Mouse (Mus musculus): ENCODE measurements around the gene Cd3d. TPM values are rescaled to one million over a fixed set of nuclear protein-coding genes. Genes with fewer than 3 reads are reported as not detected.

Cd3d gene
- polyA plus RNA-seq, 1 experiment = not detected

- H3K27me3 ChIP-seq (ENCODE audit: control insufficient read depth, insufficient read depth, insufficient read length) = peaks cover 66% of the 10 kb centered on the region
- no peak overlapping the region for H3ac ChIP-seq (ENCODE audit: control insufficient read depth, insufficient read length, low read depth)
- no peak for TF ChIP-seq MYOG (IDR thresholded peaks at IDR 0.05; ENCODE audit: control insufficient read depth, extremely low read depth, insufficient read length)
- no peak for TF ChIP-seq MYOD1 (IDR thresholded peaks at IDR 0.05; ENCODE audit: control insufficient read depth, insufficient read length, low read depth)
- no peak for TF ChIP-seq USF1 (IDR thresholded peaks at IDR 0.05; ENCODE audit: low read depth)
- H3K4me3 ChIP-seq (ENCODE audit: insufficient read depth, poor library complexity, severe bottlenecking) = no peak overlapping the region
- H3K79me2 ChIP-seq (ENCODE audit: control insufficient read depth, insufficient read depth) = no peaks in the 10 kb centered on the region
- H3K79me3 ChIP-seq (ENCODE audit: low read depth) = no peaks in the 10 kb centered on the region
- no peaks in the 10 kb centered on the region for H3K36me3 ChIP-seq (ENCODE audit: control insufficient read depth, insufficient read depth)
These were observed 45.8 kb downstream of the Cd3d start for GRCm38 (mm10) chr9:45027376-45027775.

- peaks cover 72% of the 10 kb centered on the region for H3K27me3 ChIP-seq (ENCODE audit: control insufficient read depth, insufficient read depth, insufficient read length)
- no peaks in the 10 kb centered on the region for H3K36me3 ChIP-seq (ENCODE audit: control insufficient read depth, insufficient read depth)
- no peak overlapping the region for H3ac ChIP-seq (ENCODE audit: control insufficient read depth, insufficient read length, low read depth)
- no peak overlapping the region for H3K4me3 ChIP-seq (ENCODE audit: insufficient read depth, poor library complexity, severe bottlenecking)
- TF ChIP-seq USF1 (IDR thresholded peaks at IDR 0.05; ENCODE audit: low read depth) (no peak), MAX (IDR thresholded peaks at IDR 0.05) (no peak), CEBPB (IDR thresholded peaks at IDR 0.05; ENCODE audit: low read depth) (no peak), CTCF (IDR thresholded peaks at IDR 0.05; ENCODE audit: control insufficient read depth, insufficient read depth, insufficient read length) (no peak), MYOD1 (IDR thresholded peaks at IDR 0.05; ENCODE audit: control insufficient read depth, insufficient read length, low read depth) (no peak), FOSL1 (IDR thresholded peaks at IDR 0.05; ENCODE audit: insufficient read depth, low read length, poor library complexity, severe bottlenecking) (no peak), MYOG (IDR thresholded peaks at IDR 0.05; ENCODE audit: control insufficient read depth, extremely low read depth, insufficient read length) (no peak)
- H3K79me2 ChIP-seq (ENCODE audit: control insufficient read depth, insufficient read depth) = no peaks in the 10 kb centered on the region
- H3K79me3 ChIP-seq (ENCODE audit: low read depth) = no peaks in the 10 kb centered on the region
These were observed 48.8 kb downstream of the Cd3d start for GRCm38 (mm10) chr9:45030341-45030740.

GRCm38 (mm10) chr9:45032261-45032660 lies 50.7 kb downstream of the Cd3d start:
- no peaks in the 10 kb centered on the region for H3K79me2 ChIP-seq (ENCODE audit: control insufficient read depth, insufficient read depth)
- TF ChIP-seq CTCF (IDR thresholded peaks at IDR 0.05; ENCODE audit: control insufficient read depth, insufficient read depth, insufficient read length) = no peak
- no peak for TF ChIP-seq MYOD1 (IDR thresholded peaks at IDR 0.05; ENCODE audit: control insufficient read depth, insufficient read length, low read depth)
- no peak for TF ChIP-seq USF1 (IDR thresholded peaks at IDR 0.05; ENCODE audit: low read depth)
- no peak for TF ChIP-seq CEBPB (IDR thresholded peaks at IDR 0.05; ENCODE audit: low read depth)
- TF ChIP-seq MAX (IDR thresholded peaks at IDR 0.05) = no peak
- TF ChIP-seq MYOG (IDR thresholded peaks at IDR 0.05; ENCODE audit: control insufficient read depth, extremely low read depth, insufficient read length) = no peak
- TF ChIP-seq FOSL1 (IDR thresholded peaks at IDR 0.05; ENCODE audit: insufficient read depth, low read length, poor library complexity, severe bottlenecking) = no peak
- H3ac ChIP-seq (ENCODE audit: control insufficient read depth, insufficient read length, low read depth) = no peak overlapping the region
- H3K79me3 ChIP-seq (ENCODE audit: low read depth) = no peaks in the 10 kb centered on the region
- H3K27me3 ChIP-seq (ENCODE audit: control insufficient read depth, insufficient read depth, insufficient read length) = peaks cover 53% of the 10 kb centered on the region
- H3K4me3 ChIP-seq (ENCODE audit: insufficient read depth, poor library complexity, severe bottlenecking) = no peak overlapping the region
- no peaks in the 10 kb centered on the region for H3K36me3 ChIP-seq (ENCODE audit: control insufficient read depth, insufficient read depth)

DNA sequence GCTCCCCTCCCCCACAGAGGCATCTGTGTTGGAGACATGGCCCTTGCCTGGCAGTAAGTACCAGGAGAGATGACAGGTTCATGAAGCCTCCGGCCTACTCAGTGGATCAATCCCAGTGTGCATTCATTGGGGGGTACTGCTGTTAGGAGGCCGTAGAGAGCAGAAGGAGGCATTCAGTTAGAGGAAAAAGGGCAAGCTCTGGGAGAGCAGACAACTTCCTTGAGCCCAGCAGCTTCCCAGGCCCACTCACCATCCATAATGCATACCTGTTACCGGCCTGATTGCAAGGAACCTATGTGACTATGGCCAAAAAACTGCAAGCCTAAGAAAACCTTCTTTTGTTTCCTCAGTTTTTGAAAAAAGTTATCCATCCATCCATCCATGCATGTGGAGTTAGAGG lies 52.9 kb downstream of the Cd3d start:
- Histone ChIP-seq H3K27me3 (ENCODE audit: control insufficient read depth, insufficient read depth, insufficient read length) (peaks cover 42% of the 10 kb centered on the region), H3K79me2 (ENCODE audit: control insufficient read depth, insufficient read depth) (no peaks in the 10 kb centered on the region), H3K36me3 (ENCODE audit: control insufficient read depth, insufficient read depth) (no peaks in the 10 kb centered on the region), H3K79me3 (ENCODE audit: low read depth) (no peaks in the 10 kb centered on the region), H3ac (ENCODE audit: control insufficient read depth, insufficient read length, low read depth) (no peak overlapping the region), H3K4me3 (ENCODE audit: insufficient read depth, poor library complexity, severe bottlenecking) (no peak overlapping the region)
- TF ChIP-seq MYOD1 (IDR thresholded peaks at IDR 0.05; ENCODE audit: control insufficient read depth, insufficient read length, low read depth) (no peak), FOSL1 (IDR thresholded peaks at IDR 0.05; ENCODE audit: insufficient read depth, low read length, poor library complexity, severe bottlenecking) (no peak), USF1 (IDR thresholded peaks at IDR 0.05; ENCODE audit: low read depth) (no peak), MYOG (IDR thresholded peaks at IDR 0.05; ENCODE audit: control insufficient read depth, extremely low read depth, insufficient read length) (no peak), MAX (IDR thresholded peaks at IDR 0.05) (no peak), CEBPB (IDR thresholded peaks at IDR 0.05; ENCODE audit: low read depth) (no peak), CTCF (IDR thresholded peaks at IDR 0.05; ENCODE audit: control insufficient read depth, insufficient read depth, insufficient read length) (no peak)

Other genes starting within 250 kb of the Cd3d start
- 96.8 TPM for gene Phldb1, start 246.6 kb upstream of the Cd3d start, polyA plus RNA-seq (2012; fragmentation: generic; extraction: Trizol)
- gene Arcn1, start 213.9 kb upstream of the Cd3d start, polyA plus RNA-seq (2012; fragmentation: generic; extraction: Trizol) = 46.6 TPM
- 76.1 TPM for gene Ift46, start 213.9 kb upstream of the Cd3d start, polyA plus RNA-seq (2012; fragmentation: generic; extraction: Trizol)
- gene Tmem25, start 182.5 kb upstream of the Cd3d start, polyA plus RNA-seq (2012; fragmentation: generic; extraction: Trizol) = 0.46 TPM
- gene Ttc36, start 178.7 kb upstream of the Cd3d start, polyA plus RNA-seq (2012; fragmentation: generic; extraction: Trizol) = not detected
- gene Kmt2a, start 100.5 kb upstream of the Cd3d start, polyA plus RNA-seq (2012; fragmentation: generic; extraction: Trizol) = 5.6 TPM
- gene Atp5l, start 61.0 kb upstream of the Cd3d start, polyA plus RNA-seq (2012; fragmentation: generic; extraction: Trizol) = 734 TPM
- 13.7 TPM for gene Ube4a, start 16.2 kb upstream of the Cd3d start, polyA plus RNA-seq (2012; fragmentation: generic; extraction: Trizol)
- gene Cd3g, start 1.4 kb upstream of the Cd3d start, polyA plus RNA-seq (2012; fragmentation: generic; extraction: Trizol) = not detected
- gene Cd3e, start 27.8 kb downstream of the Cd3d start, polyA plus RNA-seq (2012; fragmentation: generic; extraction: Trizol) = not detected
- not detected for gene Mpzl2, start 58.0 kb downstream of the Cd3d start, polyA plus RNA-seq (2012; fragmentation: generic; extraction: Trizol)
- gene Mpzl3, start 73.4 kb downstream of the Cd3d start, polyA plus RNA-seq (2012; fragmentation: generic; extraction: Trizol) = 0.35 TPM
- gene Jaml, start 97.4 kb downstream of the Cd3d start, polyA plus RNA-seq (2012; fragmentation: generic; extraction: Trizol) = not detected
- not detected for gene Scn2b, start 136.0 kb downstream of the Cd3d start, polyA plus RNA-seq (2012; fragmentation: generic; extraction: Trizol)
- 0.01 TPM for gene Scn4b, start 156.6 kb downstream of the Cd3d start, polyA plus RNA-seq (2012; fragmentation: generic; extraction: Trizol)
- not detected for gene BC049352, start 200.2 kb downstream of the Cd3d start, polyA plus RNA-seq (2012; fragmentation: generic; extraction: Trizol)
- not detected for gene Tmprss4, start 222.3 kb downstream of the Cd3d start, polyA plus RNA-seq (2012; fragmentation: generic; extraction: Trizol)